Mouse (Mus musculus): ENCODE measurements around the gene Pgap3.
"Not testable (repeated sequence)": the region's sequence is repeated elsewhere in the genome, so short reads cannot be mapped to it uniquely, and the experiment has no call there.

The Pgap3 gene

GRCm38 (mm10) chr11:98412273-98412796 lies 12.0 kb upstream of the Pgap3 start, which contains the start of gene Erbb2:
TSS of gene Erbb2 (plus strand) at chr11:98412470.
- peak; percentile 77 to 83 for DNase-seq

DNA sequence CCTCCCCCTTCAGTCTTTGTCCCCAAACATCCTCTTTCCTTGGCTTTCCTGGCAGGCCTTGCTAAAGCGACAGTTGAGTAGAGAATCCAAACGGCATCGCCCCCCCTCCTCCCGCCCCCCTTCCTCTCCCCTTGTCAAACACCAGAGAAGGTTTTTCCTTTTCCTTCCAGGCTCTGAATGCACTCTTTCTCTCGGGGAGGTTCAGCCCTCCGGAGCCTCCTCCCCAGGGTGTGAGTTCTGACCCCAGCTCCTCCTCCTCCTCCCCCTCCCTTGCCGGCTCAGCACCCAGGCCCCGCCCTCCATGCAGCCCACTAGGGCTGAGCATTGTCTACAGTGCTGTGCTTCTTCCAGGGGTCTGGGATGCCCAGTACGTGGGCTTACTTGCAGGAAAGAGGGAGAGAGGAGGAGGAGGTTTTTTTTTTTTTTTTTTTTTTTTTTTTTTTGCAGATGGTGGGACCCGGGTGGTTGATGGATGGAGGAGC lies 9.1 kb upstream of the Pgap3 start:
- peak; percentile 58 to 78 for DNase-seq

DNA sequence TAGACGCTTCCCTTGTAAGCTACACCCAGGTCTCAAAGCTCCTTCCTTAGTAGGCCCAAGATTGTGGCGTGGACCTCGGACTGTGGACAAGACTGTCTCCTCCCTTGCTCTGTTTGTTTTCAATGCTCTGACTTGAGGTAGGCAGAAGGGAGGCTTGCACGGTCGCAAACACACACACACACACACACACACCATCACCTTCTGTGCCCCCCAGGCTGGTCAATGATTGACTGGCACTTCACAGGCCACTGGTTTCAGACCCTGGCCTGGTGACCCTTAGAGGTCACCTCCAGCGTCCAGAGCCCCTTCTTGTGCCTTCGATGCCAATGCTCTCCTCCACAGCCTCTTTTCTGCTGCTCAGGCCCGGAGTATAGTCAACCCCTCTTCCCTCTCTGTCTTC lies 8.6 kb upstream of the Pgap3 start:
- DNase-seq: peak; percentile 89 to 92

GRCm38 (mm10) chr11:98406621-98407020 lies 6.3 kb upstream of the Pgap3 start:
- DNase-seq: no peak

GRCm38 (mm10) chr11:98400816-98401215 lies 526 bp upstream of the Pgap3 start:
- DNase-seq: peak; percentile 79 to 85

DNA sequence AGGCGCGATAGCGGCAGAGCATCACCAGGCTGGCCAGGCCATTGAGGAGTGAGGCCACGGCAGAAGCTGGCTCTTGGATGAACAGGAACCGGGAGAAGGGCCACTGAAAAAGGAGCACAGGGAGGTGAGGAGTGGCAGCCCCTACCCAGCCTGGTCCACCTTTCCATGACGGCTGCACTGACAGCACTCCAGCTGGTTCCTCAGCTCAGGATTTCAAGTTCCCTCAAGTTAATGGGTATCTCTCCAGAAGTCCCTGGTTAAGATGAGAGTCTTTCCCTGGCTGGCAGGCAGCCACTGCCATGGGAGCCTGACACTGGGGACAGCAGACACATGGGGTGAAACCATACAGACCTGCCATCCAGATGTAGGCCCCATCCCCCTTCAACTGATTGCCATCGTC lies 2.3 kb downstream of the Pgap3 start:
- DNase-seq: no peak

DNA sequence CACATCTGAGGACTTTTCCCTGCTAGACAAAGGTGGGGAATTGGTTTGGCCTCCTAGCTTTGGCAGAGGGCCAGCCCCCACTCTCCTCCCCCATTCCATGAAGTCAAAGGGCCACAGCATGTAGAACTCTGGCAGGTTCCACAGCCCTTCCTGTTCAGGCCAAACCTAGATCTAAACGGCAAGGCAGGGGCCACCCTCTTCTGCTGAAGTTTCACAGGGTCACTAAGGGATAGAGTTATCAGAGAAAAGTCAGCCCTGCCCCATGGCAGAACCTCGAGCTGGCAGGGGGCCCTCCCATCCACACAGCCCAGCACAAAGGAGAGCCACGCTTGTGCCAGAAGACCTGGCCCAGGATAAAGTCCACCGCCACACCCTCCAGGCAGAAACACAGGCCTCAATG lies 5.2 kb downstream of the Pgap3 start:
- peak; percentile 81 for DNase-seq

DNA sequence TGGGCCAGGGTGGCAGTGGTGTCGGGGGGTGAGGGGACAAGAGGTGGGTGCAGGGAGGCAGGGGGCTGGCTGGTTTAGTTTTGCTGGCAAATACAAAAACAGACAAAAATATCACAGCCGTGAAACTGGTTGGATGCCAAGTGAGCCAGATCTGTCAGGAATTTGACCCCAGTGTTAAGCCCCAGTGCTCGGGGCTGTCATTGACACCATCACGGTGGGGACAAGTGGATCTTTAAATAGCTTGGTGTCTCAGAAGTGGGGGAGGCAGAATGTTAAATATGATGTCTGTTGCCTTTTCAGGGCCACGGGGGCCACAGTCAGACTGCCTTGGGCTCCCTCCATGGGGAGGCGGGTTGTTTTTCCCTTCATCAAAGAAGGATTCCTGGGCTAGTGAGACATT lies 6.0 kb downstream of the Pgap3 start:
- peak in 1 of 2 experiments; percentile 48 for DNase-seq

DNA sequence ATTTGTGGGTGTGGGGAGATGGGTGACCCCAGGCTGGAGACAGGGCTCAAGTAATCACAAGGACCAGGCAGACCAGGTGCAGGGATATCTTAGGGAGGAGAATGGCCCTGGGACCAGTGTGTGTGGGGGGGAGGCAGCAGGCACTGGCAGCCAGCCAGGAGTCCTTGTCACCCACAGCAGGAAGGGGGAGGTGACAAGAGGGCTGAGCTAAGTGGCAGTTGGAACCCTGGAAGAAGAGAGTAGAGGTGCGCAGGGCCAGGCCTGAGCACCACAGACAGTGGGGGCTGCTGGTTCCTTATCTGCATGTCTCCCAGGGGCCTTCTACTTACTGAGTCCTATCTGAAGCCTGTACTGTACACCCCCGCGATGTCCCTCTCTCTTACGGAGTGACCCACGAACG lies 7.0 kb downstream of the Pgap3 start:
- DNase-seq: no peak

DNA sequence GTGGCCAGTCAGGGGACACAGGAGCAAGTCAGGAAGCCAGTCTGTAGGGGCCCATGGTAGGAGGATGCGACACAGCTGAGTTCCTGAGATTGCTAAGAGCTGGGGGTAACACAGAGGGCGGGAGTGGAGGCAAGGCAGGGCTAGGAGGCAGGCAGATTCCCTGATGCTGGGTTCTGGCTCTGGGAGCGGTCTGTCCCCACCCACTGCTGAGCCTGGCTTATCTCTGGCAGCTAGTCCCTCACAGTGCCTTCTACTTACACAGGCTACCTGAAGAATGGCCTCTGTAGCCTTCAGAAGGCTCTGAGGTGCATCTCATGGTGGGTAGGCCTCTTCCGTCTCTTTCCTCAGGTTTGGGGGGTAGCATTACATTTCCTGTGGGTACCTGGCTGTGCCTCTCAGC lies 7.6 kb downstream of the Pgap3 start:
- no peak for DNase-seq

- DNase-seq: no peak
Measured at GRCm38 (mm10) chr11:98392034-98392433, 8.3 kb downstream of the Pgap3 start.

GRCm38 (mm10) chr11:98390141-98390540 lies 10.1 kb downstream of the Pgap3 start:
- no peak for DNase-seq

- peak in 1 of 2 experiments; percentile 63 for DNase-seq
Measured at GRCm38 (mm10) chr11:98389221-98389780, 11.0 kb downstream of the Pgap3 start.

GRCm38 (mm10) chr11:98388282-98388681 lies 12.0 kb downstream of the Pgap3 start:
- no peak for DNase-seq

DNA sequence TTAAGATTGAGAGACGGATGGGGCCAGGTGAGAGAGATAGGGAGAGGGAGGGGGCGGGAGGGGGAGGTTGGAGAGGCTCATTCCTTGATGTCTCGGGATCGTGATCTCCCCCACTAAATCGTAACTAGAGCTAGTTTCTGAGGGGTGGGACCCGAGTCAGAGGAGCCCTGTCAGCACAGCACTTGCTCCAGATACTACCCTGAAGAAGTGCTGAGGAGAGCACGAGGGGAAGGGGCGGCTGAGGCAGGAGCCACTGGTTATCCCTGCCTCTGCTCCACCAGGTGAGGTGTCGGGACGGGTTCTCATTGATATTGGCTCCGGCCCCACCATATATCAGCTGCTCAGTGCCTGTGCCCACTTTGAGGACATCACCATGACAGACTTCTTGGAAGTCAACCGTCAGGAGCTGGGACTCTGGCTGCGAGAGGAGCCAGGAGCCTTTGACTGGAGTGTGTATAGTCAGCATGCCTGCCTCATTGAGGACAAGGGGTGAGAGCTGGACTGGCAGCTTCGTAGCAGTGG lies 13.2 kb downstream of the Pgap3 start:
- no peak for DNase-seq

DNA sequence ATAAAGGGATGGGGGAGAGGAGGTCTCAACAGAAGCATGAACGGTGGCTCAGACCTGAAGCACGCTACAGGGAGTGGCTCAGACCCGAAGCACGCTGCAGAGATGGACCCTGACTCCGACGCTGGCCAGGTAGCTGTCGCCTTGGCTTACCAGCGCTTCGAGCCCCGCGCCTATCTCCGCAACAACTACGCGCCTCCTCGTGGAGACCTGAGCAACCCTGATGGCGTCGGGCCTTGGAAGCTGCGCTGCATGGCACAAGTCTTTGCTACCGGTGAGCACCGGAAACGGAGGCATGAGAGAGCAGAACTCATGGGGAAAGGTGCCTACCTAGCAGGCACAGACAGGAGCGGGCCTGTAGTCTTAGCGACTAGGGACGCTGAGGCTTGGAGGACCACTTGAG lies 13.7 kb downstream of the Pgap3 start:
- no peak for DNase-seq

DNA sequence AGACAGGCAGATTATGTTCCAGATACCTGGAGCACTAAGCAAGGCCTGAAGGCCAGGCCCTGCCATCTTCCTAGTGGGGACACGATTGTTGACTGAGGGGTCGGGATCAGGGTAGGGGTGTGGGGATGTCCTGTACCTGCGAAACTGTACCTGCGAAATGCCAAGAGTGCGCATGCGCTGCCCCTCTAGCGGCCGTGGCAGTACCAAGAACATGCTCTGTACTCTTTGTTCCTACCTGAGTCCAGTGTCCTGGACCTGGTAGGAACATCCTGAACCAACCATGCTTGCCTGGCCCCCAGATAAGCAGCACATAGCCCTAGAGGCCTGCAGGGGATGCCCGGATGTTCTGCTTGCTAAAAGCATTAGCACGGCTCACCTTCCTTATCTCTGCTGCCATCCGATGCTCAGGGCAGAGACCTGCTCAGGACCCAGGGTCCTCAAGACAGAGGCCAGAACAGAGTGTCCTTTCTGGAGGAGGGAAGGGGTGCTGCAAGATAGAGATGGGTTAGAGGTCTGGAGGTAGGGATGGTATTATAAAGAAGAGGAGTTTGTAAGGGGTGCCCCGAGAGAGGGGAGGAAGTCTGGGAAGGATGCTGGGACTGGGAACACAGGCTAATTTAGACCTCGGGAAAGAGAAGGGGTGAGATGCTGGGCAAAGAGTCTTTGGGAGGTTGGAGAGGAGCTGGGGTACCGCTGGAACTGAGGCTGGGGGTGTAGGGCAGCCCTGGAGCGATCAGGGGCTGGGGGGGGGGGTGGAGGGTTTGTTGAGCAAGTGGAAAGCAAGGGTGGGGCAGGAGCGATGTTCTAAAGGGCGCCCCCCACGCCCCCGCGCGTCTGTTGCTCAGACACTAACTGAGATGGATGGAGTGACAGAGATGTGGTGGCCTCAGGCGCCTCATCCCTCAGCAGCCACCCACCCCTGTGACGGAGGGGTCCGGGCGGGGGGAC lies 14.4 kb downstream of the Pgap3 start, which contains the start of gene Pnmt:
TSS of gene Pnmt (plus strand) at position 813 of the 948 bp plus-strand sequence.
- DNase-seq: no peak

DNA sequence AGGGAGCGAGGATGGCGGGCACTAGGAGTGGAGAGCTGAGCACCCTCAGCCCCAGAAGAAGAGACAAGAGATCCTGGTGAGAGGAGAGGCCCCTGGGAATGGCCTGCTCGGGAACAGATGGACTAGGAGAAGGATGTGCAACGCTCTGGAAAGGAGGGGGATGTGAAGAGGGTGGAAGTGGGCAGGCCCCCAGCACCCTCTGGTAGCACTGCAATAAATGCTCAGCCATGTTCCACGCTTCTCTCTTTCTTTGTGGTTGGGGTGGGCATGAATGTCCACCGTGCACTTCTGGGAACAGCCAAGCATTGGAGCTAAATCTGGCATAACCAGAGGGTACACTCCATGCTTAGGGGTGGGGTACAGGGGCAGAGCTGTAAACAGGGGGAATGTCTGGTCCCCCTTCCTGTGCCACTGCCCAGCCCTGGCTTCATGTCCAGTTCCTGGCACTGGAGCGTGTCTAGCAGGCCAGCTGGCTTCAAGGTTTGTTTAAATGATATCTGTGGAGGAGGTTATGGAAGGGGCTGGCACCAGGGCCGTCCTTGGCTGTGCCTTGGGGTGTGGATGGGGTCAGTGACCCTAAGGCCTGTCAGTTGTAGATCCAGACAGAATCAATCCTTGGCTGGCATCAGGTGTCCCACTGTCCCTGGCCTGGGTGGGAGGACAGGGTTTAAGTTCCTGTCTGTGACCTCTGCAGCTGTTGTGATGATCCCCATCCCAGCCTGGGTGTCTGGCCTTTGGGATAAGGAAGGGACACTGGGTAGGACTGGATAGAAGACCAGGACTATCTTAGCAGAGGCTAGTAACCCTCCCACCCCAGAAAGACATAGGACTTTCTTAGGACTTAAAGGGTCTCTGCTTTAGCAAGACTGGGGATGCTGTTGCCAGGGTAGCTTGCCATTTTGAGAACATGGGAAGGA lies 15.3 kb downstream of the Pgap3 start:
- DNase-seq: no peak

DNA sequence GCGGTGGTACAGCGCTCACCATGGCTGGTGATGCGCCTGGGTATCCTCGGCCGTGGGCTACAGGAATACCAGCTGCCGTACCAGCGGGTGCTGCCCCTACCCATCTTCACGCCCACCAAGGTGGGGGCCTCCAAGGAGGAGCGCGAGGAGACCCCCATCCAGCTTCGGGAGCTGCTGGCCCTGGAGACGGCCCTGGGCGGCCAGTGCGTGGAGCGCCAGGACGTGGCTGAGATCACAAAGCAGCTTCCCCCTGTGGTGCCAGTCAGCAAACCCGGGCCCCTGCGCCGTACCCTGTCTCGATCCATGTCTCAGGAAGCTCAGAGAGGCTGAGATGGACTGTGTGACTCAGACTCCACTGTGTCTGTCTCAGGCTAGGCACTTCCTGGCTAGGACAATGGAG lies 16.1 kb downstream of the Pgap3 start:
- no peak for DNase-seq

- no peak for DNase-seq
Measured at GRCm38 (mm10) chr11:98383261-98384030, 16.8 kb downstream of the Pgap3 start, which contains the start of gene Tcap. TSS of gene Tcap (plus strand) at chr11:98383811.

- not testable (repeated sequence) for DNase-seq
Measured at GRCm38 (mm10) chr11:98382405-98382804, 17.9 kb downstream of the Pgap3 start.

All from kidney, adult 8-10 months (tissue).